Mouse (Mus musculus) forebrain, postnatal 0 days (tissue): Measurements from ENCODE around the gene Junb. TPM values are rescaled to one million over a fixed set of nuclear protein-coding genes. Genes with fewer than 3 reads are reported as not detected.

ENCODE experiments used
- ATAC-seq: fragments of 200-750 bp; cut with Nextera tagmentation; 2 replicates; pipeline ENCODE4 v1.8.0; 2017; ENCODE audit warnings: mild to moderate bottlenecking, moderate library complexity
- DNase-seq: peaks from one replicate; pipeline ENCODE4 v3.0.0-alpha.2; 2015
- H3K27ac ChIP-seq: fragments of 300-500 bp; sonication (generic); 2 replicates; pipeline ENCODE4 v1.5.1; 2014; ENCODE audit warnings: low read depth, mild to moderate bottlenecking, antibody characterized with exemption, low read length, moderate library complexity, mixed read lengths
- H3K27me3 ChIP-seq: fragments of 300-500 bp; sonication (generic); 2 replicates; pipeline ENCODE4 v1.6.1; 2014; ENCODE audit warnings: mild to moderate bottlenecking, low read length, mixed read lengths; ENCODE audit not compliant: insufficient read depth
- H3K36me3 ChIP-seq: fragments of 300-500 bp; sonication (generic); 2 replicates; pipeline ENCODE4 v1.6.1; 2014; ENCODE audit warnings: mild to moderate bottlenecking, moderate library complexity; ENCODE audit not compliant: insufficient read depth
- H3K4me1 ChIP-seq: fragments of 300-500 bp; sonication (generic); 2 replicates; pipeline ENCODE4 v1.6.1; 2014; ENCODE audit warnings: antibody characterized with exemption; ENCODE audit not compliant: insufficient read depth
- H3K4me2 ChIP-seq: fragments of 300-500 bp; sonication (generic); 2 replicates; pipeline ENCODE4 v1.6.1; 2014; ENCODE audit warnings: low read depth, mild to moderate bottlenecking, moderate library complexity
- H3K4me3 ChIP-seq: fragments of 300-500 bp; sonication (generic); 2 replicates; pipeline ENCODE4 v1.5.1; 2014; ENCODE audit warnings: low read depth, low read length, mixed read lengths
- H3K9ac ChIP-seq: fragments of 300-500 bp; sonication (generic); 2 replicates; pipeline ENCODE4 v1.6.1; 2014; ENCODE audit warnings: mild to moderate bottlenecking
- H3K9me3 ChIP-seq: fragments of 300-500 bp; sonication (generic); 2 replicates; pipeline ENCODE4 v1.6.1; 2016; ENCODE audit warnings: low read length
- CTCF ChIP-seq: sonication (generic); IDR thresholded peaks from 2 replicates; pipeline ENCODE4 v1.5.1; 2016; ENCODE audit warnings: antibody characterized with exemption, control low read depth, low read depth
- WGBS: fragments of 180-500 bp; shearing (Covaris S2); extraction: QIAGEN DNeasy Blood & Tissue Kit; methylation state at CpG from one replicate; pipeline ENCODE4 v1.1.7; 2014; 5-methylcytosine and 5-hydroxymethylcytosine counted together
- polyA plus RNA-seq: library from polyadenylated mRNA; unstranded; fragments of >200 nt; fragmentation: Nextera tagmentation; extraction: Ambion mirVana; gene quantifications from 2 replicates; pipeline ENCODE4 v1.2.1, GENCODE M21; 2015
- total RNA-seq: library from RNA; depleted of rRNA; stranded (reverse); fragments of >200 nt; gene quantifications from 2 replicates; pipeline ENCODE4 v1.2.3, GENCODE M21; 2014; rRNA removed

The Junb gene
- 21.9 and 22.2 TPM in 2 replicates for total RNA-seq
- 10.1 and 15.9 TPM in 2 replicates for polyA plus RNA-seq

DNA sequence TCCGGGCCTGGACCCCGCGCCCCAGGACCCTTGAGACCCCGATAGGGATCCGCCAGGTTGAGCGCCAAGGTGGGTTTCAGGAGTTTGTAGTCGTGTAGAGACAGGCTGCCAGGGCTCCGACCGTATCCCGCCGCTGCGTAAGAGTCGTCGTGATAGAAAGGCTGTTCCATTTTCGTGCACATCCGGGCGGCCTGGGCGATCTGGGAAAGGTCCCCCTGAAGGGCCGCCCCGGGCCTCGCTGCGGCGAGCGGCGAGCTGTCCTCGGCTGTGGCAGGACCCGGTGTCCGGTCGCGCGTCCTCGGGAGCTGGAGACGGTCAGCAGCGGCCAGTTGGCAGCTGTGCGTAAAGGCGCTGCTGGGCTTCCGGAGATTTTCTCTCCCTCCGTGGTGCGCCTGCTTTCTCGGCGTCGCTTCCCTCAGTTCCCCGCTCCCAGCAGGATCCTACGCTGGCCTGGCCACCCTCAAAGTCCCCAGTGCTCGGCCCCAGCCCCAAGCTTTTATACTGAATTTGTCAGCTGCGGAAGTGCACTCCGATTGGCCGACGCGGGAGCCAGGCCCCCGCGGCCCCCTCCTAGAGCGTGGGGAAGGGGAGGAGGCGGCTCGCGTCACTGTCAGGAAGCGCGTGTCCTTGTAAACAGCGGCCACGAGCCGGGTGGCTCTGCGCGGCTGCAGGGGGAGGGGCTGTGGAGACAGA lies at the start of gene Junb:
Junb (minus strand) TSS at position 471 of the 693 bp plus-strand sequence.
- Histone ChIP-seq H3K9me3 (no peaks in the 10 kb centered on the region), H3K4me3 (peak within 1 kb of the TSS; percentile 49), H3K4me2 (peak within 1 kb of the TSS; percentile 81), H3K27ac (peak within 1 kb of the TSS; percentile 71), H3K36me3 (peaks cover 9% of the 10 kb centered on the region), H3K4me1 (peaks cover 19% of the 10 kb centered on the region; the same call in 1 of the 2 replicates), H3K9ac (peak within 1 kb of the TSS; percentile 58), H3K27me3 (no peaks in the 10 kb centered on the region)
- DNase-seq: peak; percentile 93
- no peak for TF ChIP-seq CTCF
- 3% methylated on average over 63 of the region's 63 CpGs for WGBS
- peak; percentile 59 for ATAC-seq

DNA sequence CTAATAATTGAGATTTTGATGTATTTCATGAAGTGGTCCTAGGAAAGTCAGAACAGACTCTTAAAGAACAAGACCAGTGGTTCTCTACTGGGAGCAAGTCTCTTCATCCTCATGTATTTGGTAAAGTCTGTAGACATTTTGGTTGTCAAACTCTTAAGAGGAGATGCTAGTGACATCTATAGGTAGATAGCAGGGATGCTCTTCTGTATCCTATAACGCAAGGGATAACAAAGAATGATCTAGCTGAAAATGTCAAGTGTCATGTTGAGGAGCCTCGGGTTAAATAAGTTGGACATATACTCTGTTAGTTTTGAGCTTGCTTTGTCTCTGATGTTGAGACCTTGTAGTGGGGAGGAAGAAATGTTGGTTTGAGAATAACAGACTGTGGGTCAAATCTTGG lies 49.4 kb upstream of the Junb start:
- H3K4me1 ChIP-seq: peaks cover 31% of the 10 kb centered on the region
- no peaks in the 10 kb centered on the region for H3K27me3 ChIP-seq
- H3K4me3 ChIP-seq: peak overlapping the region; percentile 87
- 15% methylated on average over 2 of the region's 2 CpGs for WGBS
- peak; percentile 45 for TF ChIP-seq CTCF
- peaks cover 32% of the 10 kb centered on the region for H3K36me3 ChIP-seq
- peak overlapping the region; percentile 81 for H3K4me2 ChIP-seq
- H3K9me3 ChIP-seq: no peaks in the 10 kb centered on the region
- peak overlapping the region; percentile 97 for H3K9ac ChIP-seq
- DNase-seq (no peak), ATAC-seq (no peak)
- H3K27ac ChIP-seq: no peak overlapping the region

DNA sequence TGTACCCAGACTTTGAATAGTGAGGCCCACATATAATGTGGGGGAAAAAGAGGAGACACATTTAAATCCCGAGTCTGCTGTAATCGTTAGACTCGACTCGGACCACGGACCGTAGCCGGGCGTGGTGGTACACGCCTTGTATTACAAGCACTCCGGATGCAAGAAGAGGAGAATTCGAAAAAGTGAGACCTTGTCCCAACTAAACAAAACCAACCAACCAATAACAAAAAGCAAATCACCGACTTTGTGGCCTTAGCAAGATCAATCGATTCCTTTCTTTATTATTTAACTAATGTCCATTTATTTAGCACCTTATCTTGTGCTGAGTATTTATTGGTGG lies 49.0 kb upstream of the Junb start:
- Histone ChIP-seq H3K36me3 (peaks cover 31% of the 10 kb centered on the region), H3K4me3 (peak overlapping the region; percentile 87), H3K9ac (peak overlapping the region; percentile 97), H3K9me3 (no peaks in the 10 kb centered on the region), H3K4me1 (peaks cover 31% of the 10 kb centered on the region), H3K4me2 (peak overlapping the region; percentile 81), H3K27me3 (no peaks in the 10 kb centered on the region), H3K27ac (peak overlapping the region; percentile 92)
- 2% methylated on average over 13 of the region's 13 CpGs for WGBS
- DNase-seq (no peak), ATAC-seq (no peak)
- no peak for TF ChIP-seq CTCF

DNA sequence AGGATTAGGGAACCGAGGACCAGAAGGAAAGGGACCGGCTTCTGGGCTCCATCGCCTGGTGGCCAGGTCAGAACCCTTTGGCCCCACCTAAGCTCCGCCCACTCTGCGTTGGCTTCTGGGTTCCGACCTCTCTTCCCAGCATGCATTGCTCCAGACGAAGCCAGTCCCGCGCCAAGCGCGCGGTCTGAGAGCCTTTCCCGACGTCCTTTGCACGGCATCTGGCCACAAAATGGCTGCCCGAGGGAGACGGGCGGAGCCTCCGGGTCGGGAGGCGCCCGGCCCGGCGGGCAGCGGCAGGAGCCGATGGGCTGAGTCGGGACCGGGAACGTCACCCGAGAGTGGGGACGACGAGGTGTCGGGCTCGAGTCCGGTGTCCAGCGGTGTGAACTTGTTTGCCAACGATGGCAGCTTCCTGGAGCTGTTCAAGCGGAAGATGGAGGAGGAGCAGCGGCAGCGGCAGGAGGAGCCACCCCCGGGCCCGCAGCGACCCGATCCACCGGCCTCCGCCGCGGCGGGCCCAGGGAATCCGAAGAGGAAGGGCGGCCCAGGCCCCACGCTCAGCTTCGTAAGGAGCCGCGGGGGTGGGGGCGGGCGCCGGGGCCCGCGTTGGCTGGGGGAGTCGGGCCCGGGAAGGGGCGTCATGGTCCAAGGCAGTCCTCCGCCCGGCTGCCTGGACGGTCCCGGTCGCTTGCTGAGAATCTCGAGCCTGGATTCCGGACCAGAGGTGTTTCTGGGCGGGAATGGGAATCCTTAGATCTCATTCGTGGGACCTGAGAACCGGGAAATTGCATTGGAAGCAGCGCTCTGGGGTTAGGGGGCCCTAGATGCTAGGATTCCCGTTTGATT lies 48.4 kb upstream of the Junb start, which contains the start of gene Trir:
Trir (plus strand) TSS at position 154 of the 846 bp plus-strand sequence.
- H3K4me3 ChIP-seq: peak within 1 kb of the TSS; percentile 87
- no peak for TF ChIP-seq CTCF
- whole genome bisulfite sequencing: 1% methylated on average over 69 of the region's 75 CpGs
- H3K27me3 ChIP-seq: no peaks in the 10 kb centered on the region
- peak within 1 kb of the TSS; percentile 81 for H3K4me2 ChIP-seq
- peaks cover 32% of the 10 kb centered on the region for H3K36me3 ChIP-seq
- peaks cover 31% of the 10 kb centered on the region for H3K4me1 ChIP-seq
- peak within 1 kb of the TSS; percentile 97 for H3K9ac ChIP-seq
- ATAC-seq: peak; percentile 75
- DNase-seq: peak; percentile 96
- H3K9me3 ChIP-seq: no peaks in the 10 kb centered on the region
- peak within 1 kb of the TSS; percentile 92 for H3K27ac ChIP-seq

DNA sequence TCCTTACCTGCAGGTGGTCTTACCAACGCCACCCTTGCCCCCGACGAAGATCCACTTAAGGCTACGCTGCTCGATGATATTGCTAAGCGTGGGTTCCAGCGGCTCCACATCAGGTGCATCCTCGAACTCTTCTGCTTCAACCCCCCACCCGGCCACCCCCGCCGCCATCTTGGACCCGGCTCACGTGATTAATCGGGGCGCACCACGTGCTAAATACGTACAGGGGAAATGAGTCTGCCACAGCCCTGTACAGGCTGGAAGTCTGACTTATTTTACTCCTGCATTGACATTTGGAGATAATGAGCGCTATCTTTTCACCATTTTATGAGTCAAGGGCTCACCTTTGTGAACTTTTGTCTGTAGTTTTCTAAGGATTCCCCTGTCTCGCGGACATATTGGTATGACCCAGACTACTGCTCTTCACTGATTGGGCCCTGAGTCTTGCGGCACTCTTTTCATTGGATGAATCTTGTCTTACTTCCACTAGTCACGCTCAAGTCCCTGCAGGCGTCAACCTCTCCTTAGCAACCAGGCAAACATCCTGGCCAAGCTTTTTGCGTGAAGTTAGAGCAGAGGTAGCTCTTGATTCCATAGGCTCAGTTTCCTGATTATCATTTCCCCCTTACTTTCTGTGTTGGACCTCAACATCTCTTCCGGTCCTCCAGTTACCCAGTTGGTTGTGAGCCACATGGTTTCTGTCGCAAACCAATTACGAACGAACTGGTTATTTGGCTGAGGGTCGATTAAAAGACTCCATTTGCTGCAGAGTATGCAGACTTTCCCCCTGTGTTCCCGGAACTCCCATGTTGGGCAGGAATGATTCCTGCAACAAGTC lies 46.8 kb upstream of the Junb start, which contains the start of gene Asna1:
Asna1 (minus strand) TSS at position 184 of the 835 bp plus-strand sequence.
- peak; percentile 97 for DNase-seq
- peak within 1 kb of the TSS; percentile 92 for H3K27ac ChIP-seq

DNA sequence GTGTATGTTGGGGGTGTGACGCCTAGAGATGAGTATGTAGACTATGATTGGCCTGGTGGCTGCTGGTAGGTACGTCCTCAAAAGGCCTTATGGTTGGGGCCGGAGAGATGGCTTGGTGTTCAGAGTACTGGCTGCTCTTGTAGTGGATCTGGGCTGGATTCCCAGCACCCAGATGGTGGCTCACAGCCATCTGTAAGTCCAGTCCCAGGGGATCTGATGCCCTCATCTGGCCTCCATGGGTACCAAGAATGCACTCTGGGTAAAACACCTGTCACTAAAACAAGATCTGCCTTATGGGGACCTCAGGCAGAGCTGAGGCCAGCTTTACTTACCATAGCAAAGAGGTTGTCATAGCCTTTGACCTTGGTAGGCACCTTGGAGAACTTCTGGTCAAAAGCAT lies 45.3 kb upstream of the Junb start:
- DNase-seq (no peak), ATAC-seq (no peak)
- H3K4me1 ChIP-seq: peaks cover 30% of the 10 kb centered on the region
- no peaks in the 10 kb centered on the region for H3K9me3 ChIP-seq
- TF ChIP-seq CTCF: no peak
- no peaks in the 10 kb centered on the region for H3K27me3 ChIP-seq
- no peak overlapping the region for H3K27ac ChIP-seq
- 94% methylated on average over 3 of the region's 3 CpGs for WGBS
- no peak overlapping the region for H3K4me3 ChIP-seq
- peaks cover 32% of the 10 kb centered on the region for H3K36me3 ChIP-seq
- H3K9ac ChIP-seq: no peak overlapping the region
- no peak overlapping the region for H3K4me2 ChIP-seq

More for the DNA sequence above, 46.8 kb upstream of the Junb start, which contains the start of gene Asna1:
- Histone ChIP-seq H3K36me3 (peaks cover 31% of the 10 kb centered on the region), H3K4me2 (peak within 1 kb of the TSS; percentile 81), H3K9me3 (no peaks in the 10 kb centered on the region), H3K4me1 (peaks cover 31% of the 10 kb centered on the region), H3K9ac (peak within 1 kb of the TSS; percentile 66), H3K4me3 (peak within 1 kb of the TSS; percentile 71), H3K27me3 (no peaks in the 10 kb centered on the region)
- 4% methylated on average over 30 of the region's 30 CpGs for WGBS
- ATAC-seq: peak; percentile 96
- no peak for TF ChIP-seq CTCF
